Mouse (Mus musculus) stomach, postnatal 0 days (tissue): ENCODE data around the gene Ppp2r3a. TPM values are rescaled to one million over a fixed set of nuclear protein-coding genes. Genes with fewer than 3 reads are reported as not detected.

ENCODE experiments used
- ATAC-seq: fragments of 200-750 bp; cut with Nextera tagmentation; 2 replicates; pipeline ENCODE4 v1.8.0; 2017; ENCODE audit not compliant: low FRiP score, low TSS enrichment
- DNase-seq: peaks from one replicate; pipeline ENCODE4 v3.0.0-alpha.2; 2016; ENCODE audit warnings: low spot score
- H3K27ac ChIP-seq: fragments of 300-500 bp; sonication (generic); replicated peaks from 2 replicates; pipeline ENCODE4 v1.5.1; 2014; ENCODE audit warnings: mild to moderate bottlenecking, control low read depth
- H3K27me3 ChIP-seq: fragments of 300-500 bp; sonication (generic); 2 replicates; pipeline ENCODE4 v1.6.1; 2014; ENCODE audit warnings: low read length; ENCODE audit not compliant: control insufficient read depth, insufficient read depth
- H3K36me3 ChIP-seq: fragments of 300-500 bp; sonication (generic); 2 replicates; pipeline ENCODE4 v1.6.1; 2014; ENCODE audit warnings: low read length, mixed read lengths; ENCODE audit not compliant: control insufficient read depth, insufficient read depth
- H3K4me1 ChIP-seq: fragments of 300-500 bp; sonication (generic); replicated peaks from 2 replicates; pipeline ENCODE4 v1.6.1; 2014; ENCODE audit warnings: antibody characterized with exemption; ENCODE audit not compliant: control insufficient read depth, insufficient read depth
- H3K4me2 ChIP-seq: fragments of 300-500 bp; sonication (generic); replicated peaks from 2 replicates; pipeline ENCODE4 v1.6.1; 2014; ENCODE audit warnings: low read depth, mild to moderate bottlenecking, control low read depth, moderate library complexity
- H3K4me3 ChIP-seq: fragments of 300-500 bp; sonication (generic); 2 replicates; pipeline ENCODE4 v1.5.1; 2014; ENCODE audit warnings: low read depth, low read length, control low read depth
- H3K9ac ChIP-seq: fragments of 300-500 bp; sonication (generic); 2 replicates; pipeline ENCODE4 v1.6.1; 2014; ENCODE audit warnings: mild to moderate bottlenecking, low read length, control low read depth, mixed read lengths
- H3K9me3 ChIP-seq: fragments of 300-500 bp; sonication (generic); 2 replicates; pipeline ENCODE4 v1.6.1; 2016; ENCODE audit warnings: low read length; ENCODE audit not compliant: control insufficient read depth
- CTCF ChIP-seq: IDR thresholded peaks from 2 replicates; pipeline ENCODE4 v1.5.1; 2016; ENCODE audit warnings: antibody characterized with exemption, low read depth, mild to moderate bottlenecking, moderate library complexity
- EP300 ChIP-seq: optimal IDR thresholded peaks from 2 replicates; pipeline ENCODE3; 2016; ENCODE audit warnings: antibody characterized with exemption
- WGBS: fragments of 180-500 bp; shearing (Covaris S2); extraction: QIAGEN DNeasy Blood & Tissue Kit; methylation state at CpG from one replicate; pipeline ENCODE4 v1.1.7; 2014; 5-methylcytosine and 5-hydroxymethylcytosine counted together
- polyA plus RNA-seq: library from polyadenylated mRNA; unstranded; fragments of >200 nt; fragmentation: Nextera tagmentation; extraction: Ambion mirVana; gene quantifications from 2 replicates; pipeline ENCODE4 v1.2.1, GENCODE M21; 2015

The Ppp2r3a gene
- polyA plus RNA-seq, 1 experiment from 2014 or later = 6.8 TPM

- Histone ChIP-seq H3K9me3 (no peaks in the 10 kb centered on the region; the same call in 1 of the 2 replicates), H3K27ac (no peak overlapping the region), H3K36me3 (peaks cover 3% of the 10 kb centered on the region; the same call in 1 of the 2 replicates), H3K4me2 (no peak overlapping the region), H3K4me3 (no peak overlapping the region), H3K4me1 (0 out of 2 replicates have a peak, but pooled peaks cover 2% of the 10 kb centered on the region), H3K27me3 (no peaks in the 10 kb centered on the region), H3K9ac (no peak overlapping the region)
- no peak for TF ChIP-seq EP300
- no peak for TF ChIP-seq CTCF
- no peak for ATAC-seq
- WGBS = 92% methylated on average over 3 of the region's 3 CpGs
- no peak for DNase-seq
These were observed 155.1 kb downstream of the Ppp2r3a start for GRCm38 (mm10) chr9:101096461-101096860.

GRCm38 (mm10) chr9:101095425-101095824 is 156.2 kb downstream of the Ppp2r3a start:
- Histone ChIP-seq H3K4me3 (no peak overlapping the region), H3K36me3 (no peaks in the 10 kb centered on the region), H3K4me2 (no peak overlapping the region), H3K9ac (no peak overlapping the region), H3K9me3 (no peaks in the 10 kb centered on the region; the same call in 1 of the 2 replicates), H3K27ac (no peak overlapping the region), H3K4me1 (0 out of 2 replicates have a peak, but pooled peaks cover 2% of the 10 kb centered on the region), H3K27me3 (no peaks in the 10 kb centered on the region)
- no peak for ATAC-seq
- DNase-seq = no peak
- TF ChIP-seq CTCF (no peak), EP300 (no peak)
- 94% methylated on average over 4 of the region's 4 CpGs for WGBS

- Histone ChIP-seq H3K27ac (no peak overlapping the region), H3K4me2 (no peak overlapping the region), H3K9ac (no peak overlapping the region), H3K9me3 (no peaks in the 10 kb centered on the region), H3K27me3 (no peaks in the 10 kb centered on the region), H3K4me1 (0 out of 2 replicates have a peak, but pooled peaks cover 5% of the 10 kb centered on the region), H3K36me3 (no peaks in the 10 kb centered on the region), H3K4me3 (no peak overlapping the region)
- WGBS = 83% methylated on average over 3 of the region's 3 CpGs
- ATAC-seq = no peak
- no peak for DNase-seq
- TF ChIP-seq CTCF = no peak
- TF ChIP-seq EP300 = no peak
These were observed 167.9 kb downstream of the Ppp2r3a start for GRCm38 (mm10) chr9:101083728-101084127.

- no peak overlapping the region for H3K27ac ChIP-seq
- H3K4me3 ChIP-seq = no peak overlapping the region
- no peaks in the 10 kb centered on the region for H3K9me3 ChIP-seq
- TF ChIP-seq CTCF (peak; percentile 43; the same call in 1 of the 2 replicates), EP300 (no peak)
- no peak overlapping the region for H3K9ac ChIP-seq
- ATAC-seq (peak; percentile 43; the same call in 1 of the 2 replicates), DNase-seq (no peak)
- H3K27me3 ChIP-seq = no peaks in the 10 kb centered on the region
- H3K36me3 ChIP-seq = no peaks in the 10 kb centered on the region
- 38% methylated on average over 3 of the region's 3 CpGs for WGBS
- H3K4me1 ChIP-seq = 0 out of 2 replicates have a peak, but pooled peaks cover 5% of the 10 kb centered on the region
- no peak overlapping the region for H3K4me2 ChIP-seq
These were observed 171.4 kb downstream of the Ppp2r3a start for GRCm38 (mm10) chr9:101080046-101080685.

GRCm38 (mm10) chr9:101078579-101078978 is 173.0 kb downstream of the Ppp2r3a start:
- no peak for TF ChIP-seq CTCF
- no peak for TF ChIP-seq EP300

GRCm38 (mm10) chr9:101077486-101077885 is 174.1 kb downstream of the Ppp2r3a start:
- H3K27me3 ChIP-seq = no peaks in the 10 kb centered on the region
- no peaks in the 10 kb centered on the region for H3K9me3 ChIP-seq
- no peaks in the 10 kb centered on the region for H3K36me3 ChIP-seq
- peak overlapping the region; percentile 99; the same call in 1 of the 2 replicates for H3K9ac ChIP-seq
- peak overlapping the region; percentile 70 for H3K4me2 ChIP-seq
- no peak for DNase-seq
- peak overlapping the region; percentile 98 for H3K4me3 ChIP-seq
- H3K27ac ChIP-seq = no peak overlapping the region
- 0 out of 2 replicates have a peak, but pooled peaks cover 5% of the 10 kb centered on the region for H3K4me1 ChIP-seq
- TF ChIP-seq CTCF (no peak), EP300 (no peak)
- ATAC-seq = no peak

More at GRCm38 (mm10) chr9:101078579-101078978, 173.0 kb downstream of the Ppp2r3a start:
- H3K4me2 ChIP-seq = peak overlapping the region; percentile 42
- DNase-seq (no peak), ATAC-seq (no peak)
- peak overlapping the region; percentile 10; the same call in 1 of the 2 replicates for H3K4me3 ChIP-seq
- H3K4me1 ChIP-seq = 0 out of 2 replicates have a peak, but pooled peaks cover 5% of the 10 kb centered on the region
- H3K9ac ChIP-seq = no peak overlapping the region
- no peaks in the 10 kb centered on the region for H3K36me3 ChIP-seq
- WGBS = 61% methylated on average over 4 of the region's 4 CpGs
- no peaks in the 10 kb centered on the region for H3K9me3 ChIP-seq
- H3K27ac ChIP-seq = 0 out of 2 replicates have a peak overlapping the region, but pooled peaks have one; percentile 5
- no peaks in the 10 kb centered on the region for H3K27me3 ChIP-seq
